Mouse (Mus musculus): ENCODE results near the gene Trpv2.

- no peak for TF ChIP-seq CTCF (IDR thresholded peaks at IDR 0.05; ENCODE audit: insufficient read depth, low read depth, low read length)
- TF ChIP-seq POLR2A (IDR thresholded peaks at IDR 0.05; ENCODE audit: insufficient read depth, low read depth, low read length) = no peak
Measured at GRCm38 (mm10) chr11:62538321-62539088, 35.8 kb upstream of the Trpv2 start.
